Mouse (Mus musculus) gastrocnemius, adult 18-20 months (tissue): Measurements from ENCODE around the gene Gm21958. TPM values are rescaled to one million over a fixed set of nuclear protein-coding genes. Genes with fewer than 3 reads are reported as not detected.

Source experiments
- total RNA-seq, 2 experiments: library from RNA; stranded (reverse); gene quantifications; 2 replicates each; pipeline ENCODE4 v1.2.3; 2021

Gm21958 gene
- total RNA-seq, 2 experiments from 2014 or later: not detected

Other genes starting within 250 kb of the Gm21958 start
- 10 to 100 TPM in 1 of 2 experiments, 1 to 10 TPM in 1; 9.5 to 13.3 TPM for gene Supt20, start 21.5 kb downstream of the Gm21958 start, total RNA-seq
- 10 to 100 TPM; 10.2 to 10.9 TPM for gene Exosc8, start 21.0 kb upstream of the Gm21958 start, total RNA-seq
- gene Alg5, start 21.2 kb upstream of the Gm21958 start, total RNA-seq: 1 to 10 TPM; 6.5 to 7.6 TPM
- gene Smad9, start 41.2 kb upstream of the Gm21958 start, total RNA-seq: under 1 TPM; 0.18 to 0.28 TPM
- 10 to 100 TPM; 24.1 to 26.6 TPM for gene Rfxap, start 93.4 kb upstream of the Gm21958 start, total RNA-seq
- gene Sertm1, start 201.5 kb upstream of the Gm21958 start, total RNA-seq: not detected